Mouse (Mus musculus): ENCODE measurements around the gene Pbx1.

DNA sequence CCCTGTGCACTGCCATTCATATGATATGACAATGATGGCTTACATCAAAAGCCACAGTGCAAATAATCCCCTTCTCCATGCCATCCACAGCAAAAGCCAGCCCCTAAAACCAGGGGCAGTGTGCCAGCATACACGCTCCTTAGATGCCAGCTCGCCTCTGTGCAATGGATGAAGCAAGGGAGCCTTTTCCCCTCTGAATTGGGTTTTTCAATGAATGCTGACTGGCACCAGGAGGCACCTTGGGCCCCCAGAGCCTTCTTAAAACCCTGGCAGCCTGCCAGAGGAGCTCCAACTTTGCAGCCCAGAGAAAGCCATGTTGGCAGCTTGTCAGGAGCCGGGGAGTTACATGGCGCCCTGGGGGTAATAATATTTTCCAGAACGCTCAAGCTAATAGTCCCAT lies 186.5 kb downstream of the Pbx1 start:
- TF ChIP-seq ZC3H11A (IDR thresholded peaks at IDR 0.05; ENCODE audit: borderline replicate concordance, low read depth, low read length) (no peak), CHD2 (IDR thresholded peaks at IDR 0.05; ENCODE audit: low read depth, low read length) (no peak)

Data from ES-E14 (cell line).